Mouse (Mus musculus): ENCODE results near the gene Ccdc57. TPM values are rescaled to one million over a fixed set of nuclear protein-coding genes. Genes with fewer than 3 reads are reported as not detected.
"Not testable (repeated sequence)": the region's sequence is repeated elsewhere in the genome, so short reads cannot be mapped to it uniquely, and the experiment has no call there.

Ccdc57 gene
- polyA plus RNA-seq, 1 experiment = 34.6 TPM

DNA sequence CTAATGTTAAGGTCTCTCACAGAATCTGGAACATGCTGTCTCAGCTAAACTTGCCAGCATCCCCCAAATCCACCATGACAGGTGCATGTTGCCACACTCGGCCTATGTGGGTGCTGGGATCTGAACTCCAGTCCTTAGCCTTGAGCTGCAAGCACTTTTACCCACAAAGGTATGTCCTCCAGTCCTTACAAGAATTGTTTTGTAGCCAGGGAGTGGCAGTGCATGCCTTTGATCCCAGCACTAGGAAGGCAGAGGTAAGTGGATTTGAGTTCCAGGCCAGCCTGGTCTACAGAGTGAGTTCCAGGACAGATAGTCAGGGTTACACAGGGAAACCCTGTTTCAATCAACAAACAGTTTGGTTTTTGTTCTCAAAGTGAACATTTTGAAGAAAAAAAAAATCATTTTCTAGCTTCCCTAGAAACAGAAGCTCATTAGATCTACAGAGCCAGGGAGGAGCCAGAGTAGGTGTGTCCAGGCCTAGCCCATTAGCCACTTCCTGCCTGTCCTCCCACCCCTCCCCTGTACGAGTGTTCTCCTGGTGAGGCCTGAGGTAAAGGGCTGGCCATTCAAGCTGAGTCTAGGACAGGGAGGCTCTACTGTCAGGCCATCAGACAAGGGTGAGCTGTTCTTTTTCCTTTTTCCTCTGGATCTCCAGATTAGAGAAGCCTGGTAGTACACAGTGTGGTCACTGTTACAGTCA, 82.2 kb downstream of the Ccdc57 start:
- H3K27ac ChIP-seq (ENCODE audit: control insufficient read depth, insufficient read depth, low read depth, low read length) = no peak overlapping the region
- no peak overlapping the region for H3K4me3 ChIP-seq (ENCODE audit: control insufficient read depth, low read depth, low read length)
- H3K27me3 ChIP-seq (ENCODE audit: control insufficient read depth, insufficient read depth, low read length) = no peaks in the 10 kb centered on the region
- no peaks in the 10 kb centered on the region for H3K4me1 ChIP-seq (ENCODE audit: control insufficient read depth, insufficient read depth, low read length)
- TF ChIP-seq CTCF (IDR thresholded peaks at IDR 0.05; ENCODE audit: control insufficient read depth, insufficient read depth, insufficient replicate concordance, low read depth, low read length) (no peak), POLR2A (IDR thresholded peaks at IDR 0.05; ENCODE audit: control insufficient read depth, low read depth, low read length) (no peak)
- H3K36me3 ChIP-seq (ENCODE audit: control insufficient read depth, insufficient read depth, low read length) = no peaks in the 10 kb centered on the region

DNA sequence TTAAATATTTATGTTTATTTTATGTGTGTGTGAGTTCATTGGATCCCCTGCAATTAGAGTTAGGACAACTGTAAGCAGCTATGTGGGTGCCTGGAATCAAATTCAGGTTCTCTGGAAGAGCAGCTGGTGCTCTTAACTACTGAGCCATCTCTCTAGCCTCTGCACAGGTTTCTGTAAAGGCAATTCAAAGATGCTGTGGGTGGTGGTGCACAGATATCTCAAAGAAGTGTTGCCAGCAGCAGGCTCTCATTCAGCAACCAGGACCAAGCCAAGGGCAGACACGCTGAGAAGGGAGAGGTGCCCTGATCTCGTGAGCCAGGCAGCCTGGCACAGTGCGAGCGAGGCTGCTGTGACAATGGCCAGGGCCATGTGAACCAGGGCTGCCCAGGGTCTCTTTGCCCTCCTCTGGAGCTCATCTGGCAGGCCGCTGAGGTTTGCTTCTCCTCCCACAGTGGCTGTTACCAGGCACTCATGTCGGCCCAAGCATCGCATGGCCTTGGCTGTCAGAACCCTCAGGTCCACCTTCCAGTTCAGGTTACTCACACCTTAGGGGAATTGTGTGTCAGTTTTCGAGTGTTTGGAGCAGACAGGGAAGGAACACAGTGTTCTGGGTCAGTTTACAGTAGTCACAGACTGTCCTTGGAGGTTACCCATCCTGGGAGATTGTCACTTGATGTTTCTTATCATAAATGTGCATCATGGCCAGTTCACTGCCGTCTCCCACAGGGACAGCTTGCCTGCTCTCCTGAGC, 85.8 kb downstream of the Ccdc57 start:
- no peaks in the 10 kb centered on the region for H3K36me3 ChIP-seq (ENCODE audit: control insufficient read depth, insufficient read depth, low read length)

DNA sequence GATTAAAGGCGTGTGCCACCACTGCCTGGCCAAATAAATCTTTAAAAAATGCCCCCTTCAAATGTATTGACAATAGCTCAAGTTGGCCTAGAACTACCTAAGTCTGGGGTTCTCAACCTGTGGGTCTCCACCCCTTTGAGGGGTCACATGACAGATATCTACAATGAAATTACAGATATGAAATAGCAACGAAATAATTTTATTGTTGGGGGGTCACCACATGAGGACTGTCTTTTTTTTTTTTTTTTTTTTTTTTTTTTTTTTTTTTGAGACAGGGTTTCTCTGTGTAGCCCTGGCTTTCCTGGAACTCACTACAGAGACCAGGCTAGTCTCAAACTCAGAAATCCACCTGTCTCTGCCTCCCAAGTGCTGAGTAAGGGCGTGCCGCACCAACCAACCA, 88.3 kb downstream of the Ccdc57 start:
- Histone ChIP-seq H3K27me3 (ENCODE audit: control insufficient read depth, insufficient read depth, low read length) (no peaks in the 10 kb centered on the region), H3K4me1 (ENCODE audit: control insufficient read depth, insufficient read depth, low read length) (no peaks in the 10 kb centered on the region), H3K4me3 (ENCODE audit: control insufficient read depth, low read depth, low read length) (no peak overlapping the region), H3K27ac (ENCODE audit: control insufficient read depth, insufficient read depth, low read depth, low read length) (no peak overlapping the region), H3K36me3 (ENCODE audit: control insufficient read depth, insufficient read depth, low read length) (no peaks in the 10 kb centered on the region)
- TF ChIP-seq POLR2A (IDR thresholded peaks at IDR 0.05; ENCODE audit: control insufficient read depth, low read depth, low read length) (no peak), CTCF (IDR thresholded peaks at IDR 0.05; ENCODE audit: control insufficient read depth, insufficient read depth, insufficient replicate concordance, low read depth, low read length) (no peak)

More for the DNA sequence above, 85.8 kb downstream of the Ccdc57 start:
- Histone ChIP-seq H3K27me3 (ENCODE audit: control insufficient read depth, insufficient read depth, low read length) (no peaks in the 10 kb centered on the region), H3K4me1 (ENCODE audit: control insufficient read depth, insufficient read depth, low read length) (no peaks in the 10 kb centered on the region), H3K27ac (ENCODE audit: control insufficient read depth, insufficient read depth, low read depth, low read length) (no peak overlapping the region), H3K4me3 (ENCODE audit: control insufficient read depth, low read depth, low read length) (no peak overlapping the region)
- TF ChIP-seq CTCF (IDR thresholded peaks at IDR 0.05; ENCODE audit: control insufficient read depth, insufficient read depth, insufficient replicate concordance, low read depth, low read length) (no peak), POLR2A (IDR thresholded peaks at IDR 0.05; ENCODE audit: control insufficient read depth, low read depth, low read length) (no peak)

DNA sequence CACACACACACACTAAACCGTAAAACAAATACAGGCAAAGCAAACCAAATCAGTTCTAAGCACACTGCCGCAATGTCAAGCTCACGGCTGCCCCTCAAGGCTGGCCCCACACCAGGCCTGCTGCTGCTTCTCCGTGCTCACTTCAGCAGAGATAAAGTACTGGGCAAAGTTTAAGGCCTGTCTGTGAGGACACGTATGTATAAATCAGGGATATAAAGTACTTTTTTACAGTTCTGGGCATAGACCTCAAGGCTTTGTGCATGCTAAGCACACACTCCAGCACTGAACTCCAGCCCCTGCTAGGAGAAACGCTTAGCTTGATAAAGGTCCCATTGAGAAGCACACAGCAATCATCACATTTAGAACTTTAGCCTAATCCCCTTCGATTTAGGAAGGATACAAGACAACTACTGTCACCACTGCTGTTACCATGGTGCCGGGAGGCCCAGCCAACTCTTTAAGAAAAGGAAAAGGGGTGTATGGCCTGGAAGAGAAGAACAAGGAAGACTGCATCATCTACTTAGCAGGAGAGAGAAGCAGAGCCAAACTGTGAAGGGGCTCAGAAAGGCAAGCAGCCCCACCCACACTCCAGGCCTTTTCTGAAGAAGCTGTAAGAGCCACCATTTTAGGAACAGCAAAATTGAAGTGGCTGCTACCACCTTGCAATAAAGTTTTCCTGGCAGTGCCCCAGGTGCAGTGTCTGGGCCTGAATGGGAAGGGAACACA, 99.0 kb downstream of the Ccdc57 start:
- TF ChIP-seq CTCF (IDR thresholded peaks at IDR 0.05; ENCODE audit: control insufficient read depth, insufficient read depth, insufficient replicate concordance, low read depth, low read length) (no peak), POLR2A (IDR thresholded peaks at IDR 0.05; ENCODE audit: control insufficient read depth, low read depth, low read length) (no peak)
- Histone ChIP-seq H3K4me3 (ENCODE audit: control insufficient read depth, low read depth, low read length) (no peak overlapping the region), H3K27ac (ENCODE audit: control insufficient read depth, insufficient read depth, low read depth, low read length) (no peak overlapping the region), H3K4me1 (ENCODE audit: control insufficient read depth, insufficient read depth, low read length) (no peaks in the 10 kb centered on the region), H3K27me3 (ENCODE audit: control insufficient read depth, insufficient read depth, low read length) (no peaks in the 10 kb centered on the region), H3K36me3 (ENCODE audit: control insufficient read depth, insufficient read depth, low read length) (no peaks in the 10 kb centered on the region)

DNA sequence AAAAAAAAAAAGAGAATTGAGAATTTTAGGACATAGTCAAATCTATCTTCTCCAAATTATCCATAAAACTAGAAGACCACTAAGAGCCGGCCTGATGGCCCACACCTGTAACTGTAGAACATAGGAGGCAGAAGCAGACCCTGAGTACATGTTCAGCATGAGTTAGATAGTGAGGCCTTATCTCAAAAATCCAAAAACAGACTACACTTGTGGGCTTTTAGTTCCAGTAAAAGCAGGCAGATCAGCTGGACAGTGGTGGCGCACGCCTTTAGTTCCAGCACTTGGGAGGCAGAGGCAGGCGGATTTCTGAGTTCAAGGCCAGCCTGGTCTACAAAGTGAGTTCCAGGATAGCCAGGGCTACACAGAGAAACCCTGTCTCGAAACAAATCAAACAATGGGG, 99.7 kb downstream of the Ccdc57 start:
- not testable (repeated sequence) for H3K36me3 ChIP-seq (ENCODE audit: control insufficient read depth, insufficient read depth, low read length); H3K4me1 ChIP-seq (ENCODE audit: control insufficient read depth, insufficient read depth, low read length); H3K27me3 ChIP-seq (ENCODE audit: control insufficient read depth, insufficient read depth, low read length); H3K27ac ChIP-seq (ENCODE audit: control insufficient read depth, insufficient read depth, low read depth, low read length); H3K4me3 ChIP-seq (ENCODE audit: control insufficient read depth, low read depth, low read length)

DNA sequence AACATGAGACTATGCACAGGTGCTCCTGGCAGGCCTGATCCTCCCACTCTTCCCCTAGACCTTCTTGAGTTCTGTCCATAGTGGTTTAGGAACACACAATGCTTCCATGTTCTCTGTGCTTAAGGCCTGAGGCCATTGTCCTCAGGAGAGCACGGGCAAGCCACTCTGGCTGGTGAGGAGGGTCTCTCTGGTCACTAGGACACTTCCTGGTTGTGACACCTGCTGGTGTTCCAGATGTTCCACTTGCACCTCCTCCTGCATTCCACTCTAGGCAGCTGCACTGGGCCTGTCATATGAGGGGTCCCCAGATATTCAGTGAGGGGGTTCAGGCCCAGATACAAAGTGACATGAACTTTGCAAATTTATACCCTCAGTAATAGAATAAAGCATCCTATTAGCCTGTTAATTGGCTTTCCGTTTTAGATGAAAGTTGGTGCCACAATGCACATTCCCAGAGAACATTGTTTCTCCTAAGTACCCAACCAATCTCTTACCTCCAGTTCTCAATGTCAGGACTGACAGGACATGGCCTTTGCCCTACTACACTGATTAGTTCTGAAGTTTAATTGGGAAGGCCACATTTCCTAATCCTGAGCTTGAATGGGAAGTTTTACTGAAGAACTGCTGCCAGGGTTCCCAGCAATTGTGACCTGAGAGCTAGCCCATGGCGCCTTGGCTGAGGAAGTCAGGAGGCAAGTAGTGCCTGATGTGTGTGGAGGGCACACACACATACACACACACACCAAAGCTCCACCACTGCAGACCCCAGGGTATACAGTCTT, 100.8 kb downstream of the Ccdc57 start:
- H3K27me3 ChIP-seq (ENCODE audit: control insufficient read depth, insufficient read depth, low read length) = no peaks in the 10 kb centered on the region
- no peaks in the 10 kb centered on the region for H3K36me3 ChIP-seq (ENCODE audit: control insufficient read depth, insufficient read depth, low read length)
- no peak overlapping the region for H3K27ac ChIP-seq (ENCODE audit: control insufficient read depth, insufficient read depth, low read depth, low read length)
- H3K4me3 ChIP-seq (ENCODE audit: control insufficient read depth, low read depth, low read length) = no peak overlapping the region
- TF ChIP-seq CTCF (IDR thresholded peaks at IDR 0.05; ENCODE audit: control insufficient read depth, insufficient read depth, insufficient replicate concordance, low read depth, low read length) (no peak), POLR2A (IDR thresholded peaks at IDR 0.05; ENCODE audit: control insufficient read depth, low read depth, low read length) (no peak)
- H3K4me1 ChIP-seq (ENCODE audit: control insufficient read depth, insufficient read depth, low read length) = no peaks in the 10 kb centered on the region

DNA sequence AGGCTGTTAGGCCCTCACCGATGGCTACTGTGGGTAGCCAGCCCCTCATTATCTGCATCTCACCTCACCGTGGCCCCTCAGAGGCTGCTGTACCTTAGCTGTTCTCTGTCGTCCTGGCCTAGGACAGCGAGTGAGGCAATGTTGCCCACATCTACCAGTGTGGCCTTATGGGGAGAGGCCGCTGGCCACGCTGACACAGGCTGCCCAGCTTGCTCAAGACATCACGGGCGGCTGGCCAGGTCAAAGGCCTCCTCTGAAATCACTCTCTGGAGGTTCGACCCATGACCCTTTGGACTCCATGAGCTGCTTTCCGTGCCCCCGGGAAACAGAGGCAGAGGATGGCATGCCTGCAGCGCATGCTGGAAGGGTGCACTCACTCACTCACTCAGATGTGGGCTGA, 102.0 kb downstream of the Ccdc57 start:
- TF ChIP-seq CTCF (IDR thresholded peaks at IDR 0.05; ENCODE audit: control insufficient read depth, insufficient read depth, insufficient replicate concordance, low read depth, low read length) = no peak
- TF ChIP-seq POLR2A (IDR thresholded peaks at IDR 0.05; ENCODE audit: control insufficient read depth, low read depth, low read length) = no peak
- no peak overlapping the region for H3K27ac ChIP-seq (ENCODE audit: control insufficient read depth, insufficient read depth, low read depth, low read length)
- H3K4me3 ChIP-seq (ENCODE audit: control insufficient read depth, low read depth, low read length) = no peak overlapping the region
- no peaks in the 10 kb centered on the region for H3K4me1 ChIP-seq (ENCODE audit: control insufficient read depth, insufficient read depth, low read length)
- no peaks in the 10 kb centered on the region for H3K36me3 ChIP-seq (ENCODE audit: control insufficient read depth, insufficient read depth, low read length)
- no peaks in the 10 kb centered on the region for H3K27me3 ChIP-seq (ENCODE audit: control insufficient read depth, insufficient read depth, low read length)
